Mouse (Mus musculus) kidney, postnatal 25 days (tissue): ENCODE measurements around the gene Zfp872.
"Not testable (repeated sequence)": the region's sequence is repeated elsewhere in the genome, so short reads cannot be mapped to it uniquely, and the experiment has no call there.

Source experiments
- DNase-seq, 2 experiments: peaks; one replicate each; pipeline ENCODE4 v3.0.0; 2021; ENCODE audit warnings: mixed read lengths in 2 of 2

Gene Zfp872

DNA sequence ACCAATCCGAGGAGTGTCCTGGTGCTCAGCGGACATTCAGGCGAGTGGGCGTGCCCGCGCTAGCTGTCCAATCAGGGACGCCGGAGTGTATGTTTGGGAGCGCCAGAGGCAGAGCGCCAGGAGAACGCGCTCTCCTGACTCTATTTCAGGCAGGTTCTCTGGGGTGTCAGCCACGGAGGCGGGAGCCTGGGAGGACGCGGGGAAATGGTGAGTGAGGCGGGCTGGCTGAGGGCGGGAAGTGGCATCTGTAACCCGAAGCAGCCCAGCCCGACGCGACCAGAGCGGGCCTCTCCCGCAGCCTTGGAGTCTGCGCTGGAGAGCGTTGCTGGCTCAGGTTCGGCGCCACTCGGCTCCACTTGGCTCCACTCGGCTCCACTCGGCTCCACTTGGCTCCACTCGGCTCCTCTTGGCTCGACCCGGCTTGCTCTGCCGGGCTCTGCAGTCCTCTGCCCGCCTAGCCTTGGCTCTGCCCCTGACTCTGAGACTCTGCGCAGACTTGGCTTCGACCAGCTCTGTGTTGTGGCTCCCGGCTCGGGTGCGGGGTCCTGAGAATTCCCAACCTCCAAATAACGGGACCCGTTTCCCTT is at the start of gene Zfp872:
Zfp872 (plus strand) TSS at position 66 of the 587 bp plus-strand sequence.
- peak; percentile 46 to 71 for DNase-seq

DNA sequence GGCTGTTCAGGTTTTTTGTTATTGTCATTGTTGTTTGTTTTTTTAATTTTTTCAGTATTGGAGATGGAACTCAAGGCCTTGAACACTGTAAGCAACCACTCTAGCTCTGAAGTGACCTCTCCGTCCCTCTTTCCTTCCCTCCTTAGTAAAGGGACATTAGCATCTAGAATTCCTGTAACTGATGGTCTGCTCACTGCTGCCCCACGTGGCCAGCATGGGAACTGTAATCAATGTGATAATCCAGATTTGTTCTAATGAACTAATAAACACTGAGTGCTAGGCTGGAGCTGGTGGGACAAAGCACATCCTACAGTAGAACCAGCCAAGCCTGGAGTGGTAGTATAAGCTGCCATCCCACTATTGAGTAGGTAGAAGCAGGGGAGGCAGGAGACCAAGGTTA is 49.4 kb upstream of the Zfp872 start:
- DNase-seq: peak in 1 of 2 experiments; percentile 59

- DNase-seq: no peak
These were observed 48.1 kb upstream of the Zfp872 start for GRCm38 (mm10) chr9:22139746-22140145.

DNA sequence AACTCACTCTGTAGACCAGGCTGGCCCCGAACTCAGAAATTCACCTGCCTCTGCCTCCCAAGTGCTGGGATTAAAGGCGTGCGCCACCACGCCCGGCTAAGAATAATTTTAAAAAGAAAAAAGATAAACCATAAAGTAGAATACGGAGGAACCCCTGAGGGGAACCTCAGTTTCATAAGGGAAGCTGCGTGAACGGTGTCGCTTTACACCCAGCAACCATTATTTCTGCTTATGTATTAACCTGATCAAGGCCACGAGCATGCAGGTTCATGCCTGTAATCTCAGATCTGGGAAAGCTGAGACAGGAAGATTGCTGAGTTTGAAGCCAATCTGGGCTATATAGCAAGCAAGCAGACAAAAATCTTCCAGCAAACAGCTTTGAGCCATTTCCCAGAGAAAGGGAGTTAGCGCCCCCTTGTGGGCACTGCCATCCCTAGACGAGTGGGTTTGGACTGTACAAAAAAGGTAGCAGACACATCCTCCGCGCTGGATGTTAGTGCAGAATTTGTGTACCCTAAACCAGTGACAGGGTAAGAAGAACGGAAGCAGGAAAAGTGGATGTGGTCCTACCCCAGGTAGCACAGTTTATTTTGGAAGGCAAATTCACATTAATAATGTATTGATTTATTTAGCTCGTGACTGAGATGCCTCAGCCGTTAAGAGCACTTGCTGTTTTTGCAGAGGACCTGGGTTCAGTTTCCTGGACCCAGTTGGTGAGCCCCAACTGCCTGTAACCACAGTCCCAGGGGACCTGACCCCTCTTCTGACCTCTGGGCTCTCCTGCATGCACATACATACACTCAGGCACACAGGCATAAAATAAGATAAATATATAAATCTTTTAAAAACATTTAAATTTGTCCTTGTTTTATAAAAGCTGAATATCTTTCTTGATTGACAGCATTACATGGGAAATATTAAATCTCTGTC is 44.5 kb upstream of the Zfp872 start:
- DNase-seq: peak; percentile 83 to 94

DNA sequence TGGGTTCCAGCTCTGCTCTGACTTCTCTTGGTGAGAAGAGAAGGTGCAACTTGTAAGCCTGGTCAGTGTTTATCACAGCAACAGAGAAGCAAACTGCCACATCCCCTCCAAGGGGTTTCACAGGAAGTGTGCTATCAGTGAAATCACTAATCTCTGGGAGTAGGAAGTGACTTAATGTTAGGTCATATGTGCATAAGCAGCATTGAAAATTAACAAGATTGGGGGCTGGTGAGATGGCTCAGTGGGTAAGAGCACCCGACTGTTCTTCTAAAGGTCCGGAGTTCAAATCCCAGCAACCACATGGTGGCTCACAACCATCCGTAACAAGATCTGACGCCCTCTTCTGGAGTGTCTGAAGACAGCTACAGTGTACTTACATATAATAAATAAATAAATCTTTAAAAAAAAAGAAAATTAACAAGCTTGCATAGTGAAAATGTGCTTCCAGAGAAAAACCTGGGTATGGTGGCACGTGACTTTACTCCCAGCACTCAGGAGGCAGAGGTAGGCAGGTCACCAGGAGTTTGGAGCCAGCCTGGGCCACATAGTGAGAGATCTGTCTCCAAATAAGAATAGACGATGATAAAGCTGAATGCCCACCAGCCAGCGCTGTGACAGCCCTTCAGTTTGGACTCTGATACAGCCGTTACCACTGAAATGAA is 43.5 kb upstream of the Zfp872 start:
- no peak for DNase-seq

DNA sequence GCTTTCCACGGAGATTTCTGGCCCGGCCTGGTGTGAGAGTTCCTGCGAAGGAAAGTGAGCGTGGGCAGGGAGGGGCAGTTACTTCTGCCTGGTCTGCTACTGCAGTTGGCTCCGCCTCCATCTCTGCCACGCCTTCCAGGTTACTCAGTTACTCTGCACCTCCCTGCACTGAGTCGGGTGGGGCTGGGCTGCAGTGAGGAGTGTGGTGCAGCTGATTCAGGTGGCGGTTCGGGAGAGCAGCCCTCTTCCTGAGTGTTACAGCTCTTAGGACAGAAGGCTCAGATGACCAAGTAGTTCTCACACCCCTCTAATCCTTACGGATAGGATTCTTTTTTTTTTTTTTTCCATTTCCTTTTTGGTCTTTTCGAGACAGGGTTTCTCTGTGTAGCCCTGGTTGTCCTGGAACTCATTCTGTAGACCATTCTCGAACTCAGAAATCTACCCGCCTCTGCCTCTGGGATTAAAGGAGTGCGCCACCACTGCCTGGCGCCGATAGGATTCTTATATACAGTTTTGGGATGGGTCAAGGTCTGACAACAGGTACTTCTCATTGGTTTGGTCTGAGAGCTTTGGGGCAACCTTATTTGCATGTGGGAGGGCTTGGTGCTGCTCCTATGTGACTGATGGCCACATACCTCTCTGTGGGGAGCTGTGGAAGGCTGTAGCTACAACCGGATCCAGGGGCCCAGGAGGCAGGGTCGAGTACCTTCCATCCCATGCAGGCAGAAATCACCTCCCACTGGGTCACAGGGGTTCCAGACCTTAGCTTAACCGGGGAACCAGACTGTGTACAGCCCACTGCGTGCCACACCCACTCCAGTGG is 38.3 kb upstream of the Zfp872 start:
- peak; percentile 52 to 71 for DNase-seq

DNA sequence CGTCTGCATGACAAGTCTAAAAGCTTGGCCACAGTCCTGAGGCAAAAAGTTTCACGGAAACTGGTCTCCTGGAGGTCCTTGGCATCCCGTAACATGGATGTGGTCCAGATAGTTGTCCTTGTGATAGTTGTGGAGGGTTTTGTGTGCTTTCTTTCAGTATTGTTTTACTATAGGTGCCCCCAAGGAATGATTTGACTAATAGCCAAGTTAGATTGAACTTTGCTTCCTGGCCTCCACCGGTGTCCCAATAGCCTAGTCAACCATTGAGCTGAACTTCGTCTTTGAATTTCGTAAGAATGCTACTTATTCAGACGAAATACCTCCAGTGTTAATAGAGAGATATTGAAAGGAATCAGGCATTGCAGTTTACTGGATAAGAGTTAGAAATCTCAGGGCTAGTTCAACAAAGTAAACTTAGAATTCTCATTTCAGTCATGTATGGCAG is 37.6 kb upstream of the Zfp872 start:
- DNase-seq: not testable (repeated sequence)

DNA sequence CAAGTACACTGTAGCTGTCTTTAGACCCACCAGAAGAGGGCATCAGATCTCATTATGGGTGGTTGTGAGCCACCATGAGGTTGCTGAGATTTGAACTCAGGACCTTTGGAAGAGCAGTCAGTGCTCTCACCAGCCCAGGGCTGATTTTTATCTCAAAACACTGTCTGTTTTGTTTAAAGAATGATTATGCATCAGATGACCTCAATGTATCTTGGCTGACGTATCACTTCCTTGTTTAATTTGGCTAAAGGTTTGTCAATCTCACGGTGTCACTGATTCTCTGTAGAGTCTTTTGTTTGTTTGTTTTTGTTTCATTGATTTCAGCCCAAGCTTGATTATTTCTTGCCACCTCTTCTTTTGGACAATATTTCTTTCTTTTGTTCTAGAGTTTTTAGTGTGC is 36.9 kb upstream of the Zfp872 start:
- DNase-seq: no peak

DNA sequence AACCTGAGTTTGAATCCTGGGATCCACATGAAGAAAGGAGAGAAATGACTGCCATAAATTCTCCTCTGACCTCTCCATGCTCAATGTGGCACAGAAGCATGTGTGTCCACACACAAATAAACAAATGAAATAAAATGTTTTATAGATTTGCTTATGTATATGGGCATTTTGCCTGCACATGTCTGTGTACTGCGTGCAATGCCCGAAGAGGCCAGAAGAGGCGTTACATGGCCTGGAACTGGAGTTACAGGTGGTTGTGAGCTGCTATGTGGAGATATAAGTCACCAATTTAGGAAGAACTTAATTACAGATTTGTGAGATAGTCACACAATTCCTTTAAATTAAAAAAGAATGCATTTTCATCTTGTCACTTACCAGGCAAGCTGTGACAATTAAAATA is 34.1 kb upstream of the Zfp872 start:
- no peak for DNase-seq

GRCm38 (mm10) chr9:22155614-22156013 is 32.3 kb upstream of the Zfp872 start:
- DNase-seq: peak; percentile 73 to 74

DNA sequence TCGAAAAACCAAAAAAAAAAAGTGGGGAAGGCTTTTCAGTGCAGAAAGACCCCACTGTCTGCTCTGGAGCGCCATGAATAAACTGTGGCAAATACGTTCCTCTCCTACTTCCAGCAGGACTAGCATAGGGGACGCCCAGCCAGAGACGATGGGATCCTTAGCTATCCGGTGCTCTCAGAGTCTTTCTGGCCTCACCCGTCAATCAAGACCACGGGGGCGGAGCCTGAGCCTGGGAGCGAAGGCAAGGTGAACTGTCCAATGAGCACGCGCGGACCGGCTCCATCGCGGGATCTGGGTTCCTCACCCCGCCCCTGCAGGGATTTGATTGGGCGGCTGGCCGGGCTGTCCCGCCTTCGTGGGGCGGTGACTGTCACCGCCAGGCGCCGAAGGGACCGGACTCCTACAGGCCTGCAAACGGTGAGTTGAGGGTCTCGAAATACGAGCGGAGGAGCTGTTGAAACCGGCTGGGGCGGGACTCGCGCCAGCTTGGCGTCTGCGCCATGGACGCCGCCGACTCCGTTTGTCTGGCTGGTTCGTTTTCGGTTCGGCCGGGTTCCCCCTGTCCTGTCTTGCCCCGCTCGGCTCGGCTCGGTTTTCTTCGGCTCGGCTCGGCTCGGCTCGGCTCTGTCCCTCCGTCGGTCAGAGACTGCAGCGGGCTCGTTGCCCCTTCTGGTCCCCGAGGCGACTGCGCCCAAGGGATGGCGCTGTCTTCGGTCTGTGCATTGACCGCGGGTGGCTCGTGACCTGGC is 31.2 kb upstream of the Zfp872 start, which contains the start of gene Pigyl:
Pigyl (plus strand) TSS at position 350 of the 749 bp plus-strand sequence.
- peak; percentile 100 for DNase-seq

DNA sequence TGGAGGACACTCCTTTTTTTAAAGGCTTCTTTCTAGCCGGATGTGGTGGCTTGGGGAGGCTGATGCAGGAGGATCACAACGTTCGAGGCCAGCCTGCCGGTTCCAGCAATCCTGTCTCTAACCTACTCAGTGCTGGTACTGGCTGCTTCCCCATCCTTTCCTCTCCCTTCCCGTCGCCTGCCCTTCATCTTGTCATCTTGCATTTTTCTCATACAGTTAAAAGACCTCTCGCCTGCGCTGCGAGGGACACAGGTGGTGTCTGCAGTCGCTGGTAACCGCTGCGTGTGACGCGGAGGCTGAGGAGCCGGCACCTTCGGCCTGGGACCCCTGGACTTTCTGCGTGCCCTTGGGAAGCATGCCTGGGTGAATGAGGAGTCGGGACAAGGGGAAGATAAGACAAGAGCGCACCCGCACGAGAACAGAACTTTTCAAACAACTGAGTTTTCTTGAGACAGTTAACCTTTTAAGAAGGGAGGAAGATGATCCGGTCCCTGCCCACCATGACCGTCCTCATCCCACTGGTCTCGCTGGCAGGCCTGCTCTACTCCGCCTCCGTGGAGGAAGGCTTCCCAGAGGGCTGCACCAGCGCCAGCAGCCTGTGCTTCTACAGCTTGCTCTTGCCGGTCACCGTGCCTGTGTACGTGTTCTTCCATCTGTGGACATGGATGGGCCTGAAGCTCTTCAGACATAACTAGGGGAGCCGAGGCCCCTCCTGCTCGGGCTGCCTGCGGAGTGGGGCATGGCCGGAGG is 30.2 kb upstream of the Zfp872 start:
- no peak for DNase-seq

GRCm38 (mm10) chr9:22161299-22161698 is 26.6 kb upstream of the Zfp872 start:
- no peak for DNase-seq

DNA sequence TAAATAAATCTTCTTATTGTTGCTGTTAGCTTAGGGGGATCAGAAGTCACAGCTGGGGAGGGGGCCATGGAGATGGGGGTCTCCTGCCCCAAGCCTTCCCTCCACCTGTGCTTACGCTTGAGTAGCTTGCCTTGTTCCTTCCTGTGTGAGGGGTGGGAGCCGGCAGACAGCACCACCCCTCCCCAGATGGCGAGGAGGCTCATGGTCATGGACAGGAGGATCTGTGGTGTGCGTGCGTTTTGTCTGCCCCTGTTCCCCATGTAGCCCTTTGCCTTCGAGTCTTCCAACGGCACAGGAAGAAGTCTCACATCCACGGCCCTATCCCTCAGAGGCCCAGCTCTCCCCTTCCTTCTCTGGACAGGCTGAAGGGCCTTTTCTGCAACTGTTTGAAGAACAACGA is 25.6 kb upstream of the Zfp872 start:
- DNase-seq: no peak

DNA sequence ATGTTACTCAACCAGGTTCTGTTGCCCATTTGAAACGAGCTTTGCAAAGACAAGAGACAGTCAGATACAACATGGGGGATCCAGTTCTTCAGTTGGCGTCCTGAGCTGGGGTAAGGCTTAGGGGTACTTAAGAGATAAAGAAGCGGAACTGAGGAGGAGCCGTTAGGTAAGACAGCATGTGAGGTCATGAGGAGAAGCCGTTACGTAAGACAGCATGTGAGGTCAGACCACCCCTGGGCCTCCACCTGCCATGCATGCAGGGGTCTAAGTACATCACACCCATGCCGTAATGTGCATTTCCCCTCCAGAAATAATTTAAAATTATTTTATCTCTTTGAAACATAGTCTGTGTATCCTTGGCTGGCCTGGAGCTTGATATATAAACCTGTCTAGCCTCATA is 25.0 kb upstream of the Zfp872 start:
- no peak for DNase-seq

DNA sequence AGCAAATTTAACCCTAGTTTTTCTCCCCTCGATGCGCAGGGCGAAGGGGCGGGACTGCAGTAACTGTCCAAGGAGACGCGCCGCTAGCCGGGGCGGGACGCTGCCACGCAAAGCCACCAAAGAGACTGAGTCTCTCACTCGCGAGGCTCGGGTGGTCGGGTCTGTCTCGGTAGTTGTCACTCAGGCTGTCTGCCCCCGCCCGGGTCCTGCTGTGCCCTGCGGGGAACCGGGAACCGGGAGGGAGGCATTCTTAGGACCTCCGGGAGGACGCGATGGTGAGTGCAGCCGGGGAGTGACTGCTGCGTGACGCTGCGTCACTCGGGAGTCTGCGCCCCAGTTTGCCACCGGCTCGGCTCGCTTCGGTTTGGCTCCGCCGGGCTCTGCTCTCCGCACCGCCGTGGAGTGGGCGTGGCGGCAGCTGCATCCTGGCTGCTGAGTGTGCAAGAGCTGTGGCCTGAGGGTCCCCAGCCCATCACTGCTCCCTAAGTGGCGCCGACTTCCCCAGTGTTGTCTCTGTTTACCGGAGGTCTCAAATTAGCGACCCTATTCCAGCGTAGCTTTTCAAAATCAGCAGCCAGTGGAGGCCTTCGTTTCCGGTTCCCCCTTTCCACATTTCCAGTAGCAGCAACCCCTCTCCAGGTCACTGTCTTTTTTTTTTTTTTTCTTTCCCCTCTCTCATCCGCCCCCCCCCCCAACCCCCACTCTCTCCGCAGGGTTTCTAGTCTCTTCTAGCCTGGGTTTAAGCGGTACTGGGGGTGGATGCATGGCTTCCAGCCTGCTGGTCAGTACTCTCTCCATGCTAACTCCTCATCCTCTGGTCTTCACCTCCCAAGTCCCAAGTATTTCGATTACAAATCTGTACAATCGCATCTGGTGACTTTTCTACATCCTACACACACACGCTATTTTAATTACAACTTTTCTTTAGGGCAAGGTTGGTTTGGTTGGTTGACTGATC is 22.9 kb upstream of the Zfp872 start:
- peak; percentile 34 to 44 for DNase-seq

GRCm38 (mm10) chr9:22165964-22166363 is 21.9 kb upstream of the Zfp872 start:
- no peak for DNase-seq

DNA sequence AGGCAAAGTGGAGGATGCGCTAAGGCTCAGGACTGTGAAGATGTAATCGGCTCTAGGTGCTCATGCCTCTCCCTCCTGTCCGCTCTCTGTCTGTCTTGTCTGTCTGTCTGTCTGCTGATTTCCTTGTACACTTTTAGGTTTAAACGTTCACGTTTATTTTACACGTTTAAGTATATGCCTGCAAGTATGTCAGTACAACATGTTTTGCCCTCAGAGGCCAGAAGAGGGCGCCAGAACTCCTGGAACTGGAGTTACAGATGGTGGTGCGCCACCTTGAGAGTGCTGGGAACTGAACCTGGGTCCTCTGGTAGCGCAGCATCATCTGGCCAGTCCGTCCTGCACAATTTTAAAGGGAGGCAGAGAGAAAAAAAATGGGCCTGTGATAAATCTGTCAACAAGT is 21.2 kb upstream of the Zfp872 start:
- no peak for DNase-seq

GRCm38 (mm10) chr9:22167751-22168150 is 20.1 kb upstream of the Zfp872 start:
- DNase-seq: no peak

DNA sequence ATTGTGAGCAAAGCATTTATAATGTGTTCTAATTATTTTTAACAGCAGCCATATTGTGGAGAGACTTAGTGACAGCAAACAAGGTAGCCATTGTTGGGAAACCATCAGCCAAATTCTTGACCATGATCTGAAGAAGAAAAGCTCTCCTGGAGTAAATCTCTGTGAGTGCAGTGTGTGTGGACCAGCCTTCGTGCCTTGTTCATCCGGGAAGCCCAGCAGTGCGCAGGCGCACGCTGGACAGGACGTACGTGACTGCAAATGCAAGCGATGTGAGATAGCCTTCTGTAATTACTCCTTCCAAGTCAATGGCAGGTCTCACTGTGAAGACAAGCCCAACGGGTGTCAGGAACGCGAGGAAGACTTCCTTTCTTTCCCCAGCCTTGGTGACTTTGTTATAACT is 18.6 kb upstream of the Zfp872 start:
- no peak for DNase-seq
